Mouse (Mus musculus): ENCODE data around the gene Tbx19. TPM values are rescaled to one million over a fixed set of nuclear protein-coding genes. Genes with fewer than 3 reads are reported as not detected.

The Tbx19 gene
- not detected in 2 replicates for total RNA-seq (2015; ENCODE audit: low replicate concordance)
- total RNA-seq (2017; ENCODE audit: low replicate concordance): not detected in 2 replicates

DNA sequence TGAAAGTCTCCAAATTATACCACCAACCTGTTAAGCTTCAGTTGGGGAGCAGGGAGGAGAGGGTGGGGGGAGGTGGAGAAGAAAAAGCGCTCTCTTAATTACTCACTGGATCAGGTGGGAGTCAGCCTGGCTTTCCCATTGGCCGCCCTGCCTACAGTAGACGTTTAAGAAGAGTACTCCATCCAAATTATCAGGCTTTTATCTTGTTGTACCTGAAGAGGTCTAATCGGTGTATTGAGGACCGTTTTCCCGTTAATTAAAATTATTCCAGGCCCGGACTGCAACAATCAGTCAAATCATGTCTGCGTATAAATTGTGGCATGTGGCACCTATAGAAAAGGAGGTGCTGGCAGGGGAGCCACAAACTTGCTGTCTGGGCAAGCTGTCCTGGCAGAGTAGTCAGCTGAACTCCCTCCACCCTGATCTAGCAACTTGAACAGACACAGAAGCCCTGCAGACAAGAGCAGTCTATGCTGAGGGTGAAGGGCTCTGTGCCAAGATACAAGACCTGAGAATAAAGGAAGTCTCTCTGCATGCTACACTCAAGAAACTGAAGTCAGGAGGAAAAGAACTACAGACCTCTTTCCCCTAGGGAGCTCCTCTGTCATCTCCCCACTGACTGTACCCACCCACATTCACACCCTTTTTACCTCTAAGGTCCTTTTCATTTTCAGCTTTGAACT is at the start of gene Tbx19:
Tbx19 (minus strand) TSS at position 51 of the 683 bp plus-strand sequence.
- ATAC-seq (replicated peaks; ENCODE audit: low FRiP score, poor library complexity, severe bottlenecking): no peak

DNA sequence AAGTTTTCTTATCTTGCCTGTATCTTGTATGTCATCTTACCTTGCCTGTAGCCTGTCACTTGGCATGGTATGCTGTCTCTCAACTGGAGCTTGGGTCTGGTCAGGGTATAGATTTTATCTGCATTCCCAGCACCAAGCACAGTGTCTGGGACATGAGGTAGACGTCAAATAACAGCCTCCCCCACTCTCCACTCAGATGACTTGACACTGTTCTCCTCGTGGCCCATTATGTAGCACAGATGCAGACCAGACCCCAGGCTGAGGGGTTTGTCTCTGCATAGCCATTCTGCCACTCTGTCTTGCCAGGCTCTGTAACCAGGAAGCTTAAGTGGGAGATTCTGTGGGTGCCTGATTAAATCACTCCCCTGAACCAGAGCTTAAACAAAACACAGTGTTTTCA is 45.0 kb upstream of the Tbx19 start:
- ATAC-seq (replicated peaks; ENCODE audit: low FRiP score, poor library complexity, severe bottlenecking): no peak

DNA sequence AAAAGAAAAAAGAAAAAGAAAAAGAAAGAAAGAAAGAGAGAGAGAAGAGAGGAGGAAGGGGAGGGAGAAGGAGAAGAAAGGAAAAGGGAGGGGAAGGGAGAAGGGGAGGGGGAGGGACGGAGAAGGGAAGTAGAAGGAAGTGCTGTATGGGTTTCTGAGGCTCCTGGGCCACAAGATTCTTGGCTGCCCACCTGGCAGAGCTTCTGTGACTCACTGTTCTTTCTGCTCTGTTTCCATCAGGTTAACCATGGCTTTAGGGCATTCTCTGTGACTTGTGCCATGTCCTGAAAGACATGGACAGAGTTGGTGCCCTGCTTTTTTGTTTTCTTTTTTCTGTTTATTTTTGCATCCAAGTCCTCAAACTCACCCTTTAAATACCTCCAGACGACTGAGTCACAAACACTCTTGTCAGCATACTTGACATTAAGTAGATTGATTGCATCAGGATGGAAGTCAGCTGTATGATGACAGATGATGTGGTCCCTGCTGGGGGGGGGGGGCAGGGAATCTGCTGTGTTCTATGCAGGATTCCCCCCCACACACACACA is 43.0 kb upstream of the Tbx19 start:
- no peak for ATAC-seq (replicated peaks; ENCODE audit: low FRiP score, poor library complexity, severe bottlenecking)

DNA sequence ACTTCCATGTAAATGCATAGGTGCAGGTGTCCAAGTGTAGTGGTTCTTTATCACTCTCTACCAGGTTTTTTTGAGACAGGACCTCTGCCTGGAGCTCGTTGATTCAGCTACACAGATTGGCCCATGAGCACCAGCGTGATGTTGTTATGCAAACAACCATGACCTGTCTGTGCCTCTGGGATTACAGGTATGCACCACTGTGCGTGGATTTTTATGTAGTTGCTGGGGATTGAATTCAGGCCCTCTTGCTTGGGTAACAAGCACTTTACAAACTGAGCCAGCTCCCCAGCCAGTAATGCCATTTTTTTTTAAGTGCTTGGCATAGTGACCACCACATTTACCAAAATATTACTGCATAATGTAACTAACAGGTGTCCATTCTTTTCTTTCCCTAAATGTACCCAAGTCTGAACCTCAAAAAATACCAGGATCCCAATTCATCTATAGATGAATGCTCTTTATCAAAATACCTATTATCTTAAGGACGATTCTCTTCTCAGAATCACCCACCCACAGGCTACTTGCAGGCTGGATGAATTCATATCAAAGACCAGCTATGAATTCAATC is 41.0 kb upstream of the Tbx19 start:
- ATAC-seq (replicated peaks; ENCODE audit: low FRiP score, poor library complexity, severe bottlenecking): no peak

DNA sequence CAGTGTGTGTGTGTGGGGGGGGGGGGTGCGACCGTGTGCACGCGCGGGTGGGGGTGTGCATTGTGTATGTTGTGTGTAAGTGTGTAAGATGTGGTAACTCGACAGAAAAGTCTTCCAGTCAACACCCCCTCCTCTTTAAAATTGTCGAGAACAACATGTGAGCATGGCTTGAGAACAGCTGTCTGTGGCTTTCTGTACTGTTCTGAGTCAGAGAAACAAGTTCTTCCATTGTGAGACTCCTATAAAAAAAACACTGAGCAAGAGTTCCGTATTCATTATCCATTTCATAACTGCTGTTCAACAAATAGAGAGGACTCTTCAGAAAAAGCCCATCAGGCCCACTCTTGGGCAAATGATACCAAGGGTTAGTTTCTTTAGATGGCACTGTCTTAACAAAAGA is 40.2 kb upstream of the Tbx19 start:
- no peak for ATAC-seq (replicated peaks; ENCODE audit: low FRiP score, poor library complexity, severe bottlenecking)

DNA sequence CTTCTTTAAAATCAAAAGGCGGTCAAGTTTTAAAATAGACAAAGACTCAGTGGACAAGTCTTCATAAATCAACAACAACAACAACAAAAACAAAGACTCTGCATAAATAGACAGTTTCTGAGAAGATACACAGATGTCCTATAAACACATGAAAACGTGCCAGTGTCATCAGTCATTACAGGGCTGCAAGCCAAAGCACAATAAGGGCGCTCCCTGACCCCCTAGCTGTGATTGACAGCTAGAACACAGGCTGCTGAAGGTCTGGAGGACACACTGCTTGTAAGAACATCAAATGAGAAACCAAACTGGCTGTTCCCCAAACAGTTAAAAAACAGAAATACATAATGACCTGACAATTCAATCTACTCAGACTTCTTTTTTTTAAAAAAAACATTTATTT is 39.1 kb upstream of the Tbx19 start:
- ATAC-seq (replicated peaks; ENCODE audit: low FRiP score, poor library complexity, severe bottlenecking): no peak

DNA sequence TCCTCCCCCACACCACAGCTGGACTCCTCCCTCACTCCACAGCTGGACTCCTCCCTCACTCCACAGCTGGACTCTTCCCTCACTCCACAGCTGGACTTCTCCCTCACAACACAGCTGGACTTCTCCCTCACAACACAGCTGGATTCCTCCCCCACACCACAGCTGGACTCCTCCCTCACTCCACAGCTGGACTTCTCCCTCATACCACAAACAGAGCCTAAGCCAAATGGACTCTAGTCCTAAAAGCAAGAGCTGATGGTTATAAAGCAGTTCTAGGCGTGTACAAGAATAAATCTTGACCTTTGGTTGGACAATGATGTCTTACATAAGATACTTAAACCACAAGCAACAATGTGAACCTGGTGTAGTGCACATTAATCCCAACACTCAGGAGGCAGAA is 38.4 kb upstream of the Tbx19 start:
- ATAC-seq (replicated peaks; ENCODE audit: low FRiP score, poor library complexity, severe bottlenecking): no peak

DNA sequence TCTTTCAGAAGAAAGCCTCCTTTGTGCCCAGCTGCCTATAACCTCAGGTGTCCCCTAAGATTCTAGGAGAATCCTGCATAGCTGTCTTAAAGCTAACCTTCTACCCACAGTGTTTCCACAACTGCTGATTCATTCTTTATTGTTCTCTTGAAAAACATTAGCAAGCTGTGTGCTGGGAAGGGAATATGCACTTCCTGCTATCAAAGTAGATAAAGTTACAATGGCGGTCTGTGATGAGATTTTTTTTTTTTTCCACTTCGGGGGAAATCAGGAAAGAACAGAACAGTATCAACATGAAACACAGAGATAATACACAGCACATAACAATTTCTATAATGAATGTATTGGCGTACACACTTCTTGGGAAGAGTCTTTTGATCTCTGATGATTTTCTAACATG is 37.3 kb upstream of the Tbx19 start:
- ATAC-seq (replicated peaks; ENCODE audit: low FRiP score, poor library complexity, severe bottlenecking): no peak

DNA sequence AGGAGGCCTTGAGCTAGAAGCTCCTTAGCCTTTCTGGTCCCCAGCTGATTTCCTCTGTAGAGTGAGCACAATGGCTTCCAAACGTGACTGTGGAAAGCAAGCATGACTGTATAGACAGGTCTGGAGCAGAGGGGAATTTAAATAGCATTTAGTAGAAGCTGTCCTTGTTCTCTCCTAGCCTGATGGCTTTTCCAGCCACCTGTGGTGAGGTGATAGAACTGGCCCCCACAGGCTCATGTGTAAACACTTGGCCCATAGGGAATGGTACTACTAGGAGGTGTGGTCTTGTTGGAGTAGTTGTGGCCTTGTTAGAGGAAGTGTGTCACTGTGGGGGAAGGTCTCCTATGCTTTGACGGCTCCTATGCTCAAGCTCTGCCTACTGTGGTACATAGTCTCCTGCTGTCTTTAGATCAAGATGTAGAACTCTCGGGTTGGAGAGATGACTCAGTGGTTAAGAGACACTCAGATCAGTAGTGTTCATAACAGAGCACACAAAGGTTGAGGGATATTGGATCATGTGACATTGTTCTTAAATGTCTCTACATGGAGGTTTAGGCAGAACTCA is 34.9 kb upstream of the Tbx19 start:
- ATAC-seq (replicated peaks; ENCODE audit: low FRiP score, poor library complexity, severe bottlenecking): no peak

DNA sequence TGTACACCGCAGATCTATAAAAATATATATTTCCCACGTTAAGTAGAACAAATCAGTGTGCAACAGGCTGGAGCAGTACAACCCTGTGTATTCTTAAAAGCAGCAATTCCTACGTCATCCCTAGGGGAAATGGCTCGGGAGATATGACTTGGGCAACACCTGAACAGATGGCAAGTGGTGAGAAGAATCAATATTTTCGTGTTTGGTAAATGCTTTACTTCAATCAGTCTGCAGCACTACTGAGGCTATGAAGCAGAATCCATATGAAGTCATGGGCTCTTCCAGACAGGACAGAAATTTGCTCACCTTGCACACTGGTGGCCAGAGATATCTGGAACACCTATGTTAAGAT is 34.1 kb upstream of the Tbx19 start:
- ATAC-seq (replicated peaks; ENCODE audit: low FRiP score, poor library complexity, severe bottlenecking): 0 out of 2 replicates have a peak, but pooled peaks have one; percentile 5

DNA sequence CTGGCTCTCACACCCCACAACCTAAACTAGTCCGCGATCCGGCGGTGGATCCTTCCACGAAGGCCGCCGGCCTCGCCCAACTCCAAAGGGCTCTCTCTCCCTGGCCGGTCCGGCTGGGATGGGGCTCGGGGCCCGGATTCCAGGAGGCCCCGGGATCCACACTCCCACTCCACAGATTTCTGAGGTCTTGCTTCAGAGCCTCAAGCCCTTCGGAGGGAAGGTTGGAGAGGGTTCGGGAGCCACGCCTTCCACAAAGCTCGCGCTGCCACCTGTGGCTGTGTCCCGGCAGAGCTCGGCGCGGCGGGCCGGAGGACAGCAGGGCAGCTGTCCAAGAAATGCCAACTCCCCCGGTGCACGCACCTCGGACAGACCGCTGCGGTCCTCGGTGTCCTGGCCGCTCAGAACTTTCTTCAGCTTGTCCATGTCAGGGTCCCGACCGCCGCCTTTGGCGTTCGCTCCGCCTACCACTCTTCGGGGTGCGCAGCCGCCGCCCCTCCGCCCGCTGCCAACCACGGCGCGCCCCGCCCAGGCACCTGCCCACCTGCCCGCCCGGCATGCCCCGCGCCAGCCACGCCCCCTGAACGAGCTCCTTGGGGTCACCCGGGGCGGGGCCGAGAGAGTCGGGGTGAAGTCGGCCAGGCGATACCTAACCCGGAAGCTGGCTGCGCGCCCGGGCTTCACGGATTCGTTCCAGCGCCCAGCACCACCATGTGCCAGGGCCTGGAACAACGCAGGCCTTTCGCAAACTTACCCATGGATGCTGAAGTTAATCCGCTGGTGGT is 33.5 kb upstream of the Tbx19 start, which contains the start of gene Sft2d2:
Sft2d2 (minus strand) TSS at position 559 of the 782 bp plus-strand sequence.
- peak; percentile 89 for ATAC-seq (replicated peaks; ENCODE audit: low FRiP score, poor library complexity, severe bottlenecking)

DNA sequence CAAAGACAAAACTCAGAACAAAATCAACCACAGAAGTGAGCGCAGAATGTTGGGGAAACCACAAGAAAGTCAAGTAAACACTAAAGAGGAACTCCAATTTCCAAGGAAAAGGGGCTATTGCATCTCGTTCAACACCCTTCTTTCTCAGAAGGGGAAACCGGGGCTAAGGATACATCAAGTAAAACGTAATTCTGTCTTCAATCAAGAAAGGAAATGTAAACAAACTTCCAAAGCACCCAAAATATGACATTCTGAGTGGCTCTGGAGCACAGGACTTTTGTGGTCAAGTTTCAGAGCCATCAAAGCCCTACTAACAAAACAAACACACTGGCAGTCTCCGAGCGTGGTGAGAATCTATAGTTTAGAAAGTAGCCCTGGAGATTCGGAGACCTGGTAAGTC is 32.9 kb upstream of the Tbx19 start:
- no peak for ATAC-seq (replicated peaks; ENCODE audit: low FRiP score, poor library complexity, severe bottlenecking)

DNA sequence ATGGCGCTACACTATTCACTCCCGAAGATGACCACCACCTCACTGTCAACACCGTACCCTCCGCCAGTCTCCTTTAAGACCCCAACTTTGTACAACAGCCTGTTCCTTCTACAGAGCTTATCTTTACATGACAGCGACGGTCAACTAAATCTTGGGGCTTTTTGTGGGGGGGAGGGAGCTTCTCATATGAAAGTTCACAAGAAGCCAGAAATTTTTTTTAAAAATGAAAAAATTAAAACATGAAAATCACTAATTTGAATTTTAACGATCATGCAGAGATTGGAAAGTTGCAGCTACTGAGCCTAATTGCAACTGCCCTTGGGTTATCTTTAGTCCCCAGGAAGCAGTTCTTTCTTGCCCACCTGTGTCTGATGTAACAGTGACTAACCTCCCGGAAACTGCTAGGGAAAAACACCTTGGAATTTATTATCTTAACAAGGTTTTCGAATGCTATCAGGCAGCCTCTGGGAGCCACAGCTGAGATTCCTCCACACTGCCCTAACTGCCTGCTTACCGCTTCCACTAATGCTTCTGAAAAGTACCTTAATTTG is 32.2 kb upstream of the Tbx19 start:
- ATAC-seq (replicated peaks; ENCODE audit: low FRiP score, poor library complexity, severe bottlenecking): no peak

DNA sequence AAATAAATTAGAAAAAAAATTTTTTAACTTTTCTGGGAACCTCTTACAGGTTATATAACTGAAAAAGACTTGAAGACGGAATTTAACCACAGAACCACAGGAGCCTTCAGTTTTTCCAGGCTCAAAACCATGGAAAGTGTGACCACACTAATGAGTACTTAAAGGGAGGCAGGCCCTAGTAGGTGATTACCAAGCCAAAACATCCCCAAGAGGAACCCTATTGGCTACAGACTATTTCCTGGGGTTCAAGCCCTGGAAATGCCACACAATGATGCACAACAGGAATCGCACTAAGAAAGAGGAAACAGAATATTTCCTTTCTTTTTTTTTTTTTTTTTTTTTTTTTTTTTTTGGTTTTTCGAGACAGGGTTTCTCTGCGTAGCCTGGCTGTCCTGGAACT is 31.5 kb upstream of the Tbx19 start:
- ATAC-seq (replicated peaks; ENCODE audit: low FRiP score, poor library complexity, severe bottlenecking): no peak

DNA sequence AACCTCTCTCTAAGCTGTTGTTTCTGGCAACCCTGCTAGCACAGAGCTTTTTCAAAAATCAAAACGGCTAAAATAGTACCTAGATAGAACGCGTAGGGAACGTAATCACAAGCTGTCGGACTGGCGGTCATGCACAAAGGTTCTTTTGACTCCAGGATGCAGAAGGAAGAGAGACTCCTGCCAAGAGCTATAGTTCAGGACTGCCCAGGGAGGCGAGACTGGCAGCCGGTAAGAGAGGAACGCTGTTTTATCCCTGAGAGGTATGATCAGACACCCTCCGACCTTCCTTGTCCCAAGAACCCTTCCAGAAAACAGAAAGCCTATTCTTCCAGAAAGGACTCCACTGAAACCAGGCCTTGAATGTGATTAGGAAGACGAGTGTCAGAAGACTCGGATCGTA is 31.0 kb upstream of the Tbx19 start:
- ATAC-seq (replicated peaks; ENCODE audit: low FRiP score, poor library complexity, severe bottlenecking): no peak

DNA sequence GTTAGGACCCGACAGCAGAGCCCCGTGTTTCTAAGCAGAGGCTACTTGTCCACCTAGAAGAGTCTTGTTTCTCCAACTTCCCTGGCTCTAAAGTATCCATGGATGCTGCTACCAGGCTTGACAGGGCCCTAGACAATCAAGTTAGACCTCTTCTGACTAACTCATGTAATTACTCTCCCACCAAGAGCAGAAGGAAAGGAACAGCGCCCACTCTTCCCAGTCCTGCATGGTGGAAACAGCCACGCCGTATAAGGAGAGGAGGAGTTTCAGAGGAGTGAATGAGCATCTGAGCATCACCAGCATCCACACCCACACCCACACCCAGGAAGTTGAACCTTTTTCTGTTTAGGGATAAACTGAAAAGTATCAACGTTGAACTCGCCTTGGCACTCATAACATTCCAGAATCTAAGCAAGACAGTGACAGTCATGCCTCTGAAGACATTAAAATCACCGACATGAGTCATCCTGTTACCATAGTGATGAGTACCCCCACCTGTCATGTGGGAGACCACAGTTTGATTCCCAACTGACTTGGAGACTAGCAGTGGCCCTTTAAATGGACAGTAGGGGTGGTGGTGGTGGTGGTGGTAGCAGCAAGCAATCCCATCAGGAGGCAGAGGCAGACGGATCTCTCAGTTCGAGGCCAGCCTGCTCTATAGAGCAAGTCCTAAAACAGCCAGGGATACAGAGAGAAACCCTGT is 30.1 kb upstream of the Tbx19 start:
- ATAC-seq (replicated peaks; ENCODE audit: low FRiP score, poor library complexity, severe bottlenecking): no peak

DNA sequence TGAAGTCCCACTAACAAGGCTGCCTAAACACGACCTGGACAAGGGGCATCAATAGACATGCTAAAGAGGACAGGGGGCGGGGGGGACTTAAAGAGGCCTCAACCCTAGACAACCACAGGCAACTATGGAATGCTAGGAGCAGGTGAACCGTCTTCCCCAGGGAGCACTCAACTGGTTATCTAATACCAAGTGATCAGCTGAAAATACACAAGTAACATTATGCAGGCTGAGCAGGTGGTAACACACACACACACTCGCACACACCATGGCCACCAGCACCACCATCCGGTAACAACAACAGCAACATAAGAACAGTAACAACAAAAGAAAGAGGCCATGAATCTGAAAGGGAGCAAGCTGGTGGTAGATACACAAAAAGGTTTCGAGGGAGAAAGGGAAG is 29.5 kb upstream of the Tbx19 start:
- no peak for ATAC-seq (replicated peaks; ENCODE audit: low FRiP score, poor library complexity, severe bottlenecking)

DNA sequence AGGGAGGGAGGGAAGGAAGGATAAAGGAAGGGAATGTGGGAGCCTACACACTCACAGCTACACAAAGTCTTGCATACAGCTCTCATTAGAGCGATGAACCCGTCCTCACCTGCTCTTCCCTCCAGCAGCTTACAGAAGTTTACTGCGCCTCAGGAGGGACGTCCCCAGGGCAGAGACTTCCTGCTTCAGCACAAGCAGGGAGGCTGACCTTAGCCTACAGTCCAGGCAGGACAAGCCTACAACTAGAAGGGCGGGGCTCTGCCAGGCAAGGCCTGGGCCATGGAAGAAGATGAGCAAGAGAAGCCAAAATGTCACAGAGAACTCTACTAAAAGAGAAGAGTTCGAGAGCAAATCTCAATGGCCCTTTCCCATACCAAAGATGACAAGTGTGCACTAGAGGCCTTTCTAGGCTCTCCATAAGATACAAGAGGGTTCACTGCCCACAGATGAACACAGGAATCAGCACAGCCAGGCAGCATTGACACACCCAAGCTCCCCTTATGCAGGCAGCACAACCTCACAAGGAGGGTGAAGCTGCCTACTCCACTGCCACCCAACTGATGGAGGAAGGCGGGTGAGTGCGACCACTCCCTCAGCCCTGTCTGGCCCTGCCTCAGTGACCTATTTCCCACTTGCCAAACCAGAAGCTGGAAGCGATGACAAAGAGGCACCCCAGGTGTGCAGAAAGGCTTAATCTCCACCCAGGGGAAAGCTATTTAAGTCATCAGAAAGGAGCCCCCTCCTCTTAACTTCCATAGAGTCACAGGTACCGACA is 28.4 kb upstream of the Tbx19 start:
- no peak for ATAC-seq (replicated peaks; ENCODE audit: low FRiP score, poor library complexity, severe bottlenecking)

DNA sequence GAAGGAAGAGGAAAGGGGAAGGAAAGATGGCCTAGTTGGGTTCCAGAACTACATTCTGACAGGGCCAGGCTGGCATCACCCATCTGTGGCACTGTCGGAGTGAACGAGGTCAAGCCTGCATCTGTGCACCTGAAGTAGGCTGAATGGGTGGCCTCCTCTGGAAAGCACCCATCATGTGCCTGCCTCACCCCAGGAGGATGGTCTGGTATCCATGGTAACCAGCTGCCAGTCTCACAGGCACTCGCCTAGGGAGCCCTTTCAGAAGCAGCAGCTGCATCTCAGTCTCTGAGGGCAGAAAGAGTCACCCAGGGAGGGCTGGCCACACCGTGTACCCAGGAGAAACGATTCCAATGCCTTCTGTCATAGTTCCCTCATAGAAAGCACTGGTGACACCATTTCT is 26.8 kb upstream of the Tbx19 start:
- no peak for ATAC-seq (replicated peaks; ENCODE audit: low FRiP score, poor library complexity, severe bottlenecking)

Data from erythroblast, adult 5-6 weeks (primary cell).